12 mouse cellular contexts compared by ENCODE assay signal in genomic region chr1:190761786-190762185, GRCm38 (mm10).
DNase-seq lines count a peak whose midpoint lies in the region; ATAC-seq and TF ChIP-seq lines count a peak whose summit lies in the region.
"Had no signal": no experiment of that assay in that cellular context is flagged by ENCODE, and none has a peak within 500 bp of the region (broad histone marks: within the 10 kb centered on the region; RNA-seq: fewer than 3 reads in every experiment).

No protein-coding gene starts in this region.

- no peaks in the 10 kb centered on the region; the same call in 1 of the 2 replicates for H3K9me3 ChIP-seq in heart, embryonic 11.5 days (replicated peaks; ENCODE audit: control insufficient read depth, low read length)
- no peaks in the 10 kb centered on the region; the same call in 1 of the 2 replicates for H3K9me3 ChIP-seq in lung, postnatal 0 days (ENCODE audit: low read length)
- H3K9me3 ChIP-seq: embryonic facial prominence, embryonic 12.5 days had no signal

- no peak for TF ChIP-seq EP300 in lung, postnatal 0 days (IDR thresholded peaks at IDR 0.05)

- no peak for DNase-seq in heart, adult 11 months
- peak; percentile 33 for DNase-seq in lung, postnatal 0 days (ENCODE audit: low spot score)
- DNase-seq in lung, postnatal 14 days: no peak
- DNase-seq in layer of hippocampus, postnatal 36 days: peak; percentile 15 to 17
- no peak for DNase-seq in T-cell, adult 2 months (ENCODE audit: low spot score)
- no peak for DNase-seq in right cerebral cortex, postnatal 36 days (ENCODE audit: low spot score in 2 of 2)
- DNase-seq: gastrocnemius, postnatal 10 days; kidney, postnatal 25 days had no signal

- 0 out of 2 replicates have a peak overlapping the region, but pooled peaks have one; percentile 5 for H3K4me2 ChIP-seq in heart, embryonic 11.5 days
- H3K4me2 ChIP-seq in lung, postnatal 0 days (replicated peaks; ENCODE audit: low read depth, low read length): no peak overlapping the region
- H3K4me2 ChIP-seq: embryonic facial prominence, embryonic 12.5 days; liver, embryonic 12.5 days had no signal

- H3K27me3 ChIP-seq in heart, embryonic 11.5 days (ENCODE audit: control insufficient read depth, insufficient read depth, low read length): peaks cover 2% of the 10 kb centered on the region; the same call in 1 of the 2 replicates
- H3K27me3 ChIP-seq in lung, postnatal 0 days (replicated peaks; ENCODE audit: insufficient read depth, low read length): no peaks in the 10 kb centered on the region
- H3K27me3 ChIP-seq: embryonic facial prominence, embryonic 12.5 days; liver, embryonic 12.5 days had no signal

- no peak overlapping the region for H3K9ac ChIP-seq in heart, embryonic 11.5 days (ENCODE audit: low read depth, low read length)
- H3K9ac ChIP-seq in lung, postnatal 0 days (replicated peaks; ENCODE audit: low read depth): no peak overlapping the region
- H3K9ac ChIP-seq: embryonic facial prominence, embryonic 12.5 days; liver, embryonic 12.5 days had no signal

- 22% methylated on average over 5 of the region's 5 CpGs for WGBS in heart, embryonic 11.5 days (ENCODE audit: insufficient replicate concordance)
- WGBS in lung, postnatal 0 days: 17% methylated on average over 5 of the region's 5 CpGs

- ATAC-seq in heart, embryonic 11.5 days (replicated peaks; ENCODE audit: insufficient number of reproducible peaks, low FRiP score, low TSS enrichment): no peak
- no peak for ATAC-seq in lung, postnatal 0 days
- ATAC-seq: liver, embryonic 12.5 days had no signal

- TF ChIP-seq POLR2A in cortical plate, adult 2 months (IDR thresholded peaks at IDR 0.05; ENCODE audit: extremely low read depth, insufficient read depth, low read length): no peak

- 0 out of 2 replicates have a peak, but pooled peaks cover 4% of the 10 kb centered on the region for H3K4me1 ChIP-seq in heart, embryonic 11.5 days (ENCODE audit: control insufficient read depth, insufficient read depth, low read length)
- H3K4me1 ChIP-seq in lung, postnatal 0 days (ENCODE audit: insufficient read depth, low read depth, low read length): no peaks in the 10 kb centered on the region
- peaks cover 2% of the 10 kb centered on the region; the same call in 1 of the 2 replicates for H3K4me1 ChIP-seq in cortical plate, adult 2 months (ENCODE audit: control insufficient read depth, insufficient read depth, low read length)
- H3K4me1 ChIP-seq: embryonic facial prominence, embryonic 12.5 days; liver, embryonic 12.5 days had no signal

- TF ChIP-seq CTCF in lung, postnatal 0 days (IDR thresholded peaks at IDR 0.05): peak; percentile 48
- TF ChIP-seq CTCF in cortical plate, adult 2 months (IDR thresholded peaks at IDR 0.05; ENCODE audit: extremely low read depth, insufficient read depth, low read length): peak; percentile 46

- no peak overlapping the region for H3K4me3 ChIP-seq in heart, embryonic 11.5 days (ENCODE audit: low read depth, low read length)
- H3K4me3 ChIP-seq in lung, postnatal 0 days (ENCODE audit: low read depth, low read length): no peak overlapping the region
- no peak overlapping the region for H3K4me3 ChIP-seq in cortical plate, adult 2 months (ENCODE audit: insufficient read depth, low read length)
- H3K4me3 ChIP-seq: embryonic facial prominence, embryonic 12.5 days; liver, embryonic 12.5 days had no signal

- H3K36me3 ChIP-seq in heart, embryonic 11.5 days (ENCODE audit: control insufficient read depth, insufficient read depth, low read length): no peaks in the 10 kb centered on the region
- H3K36me3 ChIP-seq in lung, postnatal 0 days (ENCODE audit: insufficient read depth, low read length): no peaks in the 10 kb centered on the region
- H3K36me3 ChIP-seq: embryonic facial prominence, embryonic 12.5 days; liver, embryonic 12.5 days had no signal

- no peak overlapping the region for H3K27ac ChIP-seq in heart, embryonic 11.5 days (ENCODE audit: low read depth, low read length)
- H3K27ac ChIP-seq in lung, postnatal 0 days (ENCODE audit: low read length): no peak overlapping the region
- H3K27ac ChIP-seq in cortical plate, adult 2 months (ENCODE audit: insufficient read depth, low read length): no peak overlapping the region
- H3K27ac ChIP-seq: embryonic facial prominence, embryonic 12.5 days; liver, embryonic 12.5 days had no signal

Comparison
In these comparisons a context has a peak if more than half of its experiments do, and no peak if none do; other contexts are left out.
1. DNase-seq: peak in lung, postnatal 0 days (single experiment) and layer of hippocampus, postnatal 36 days (2 of 2); none in heart, adult 11 months (single experiment), lung, postnatal 14 days (single experiment), T-cell, adult 2 months (single experiment) and right cerebral cortex, postnatal 36 days (0 of 2).